In genomic region chr10:9012829-9013548, GRCm38 (mm10) we compare ENCODE assay signal across 9 mouse cellular contexts.
DNase-seq lines count a peak whose midpoint lies in the region; ATAC-seq and TF ChIP-seq lines count a peak whose summit lies in the region.
"Had no signal": no experiment of that assay in that cellular context is flagged by ENCODE, and none has a peak within 500 bp of the region (broad histone marks: within the 10 kb centered on the region; RNA-seq: fewer than 3 reads in every experiment).

No protein-coding gene starts in this region.

- H3K9ac ChIP-seq in forebrain, embryonic 16.5 days (replicated peaks; ENCODE audit: low read depth, low read length): no peak overlapping the region
- H3K9ac ChIP-seq in hindbrain, embryonic 16.5 days (ENCODE audit: low read depth, low read length): no peak overlapping the region
- H3K9ac ChIP-seq: heart, embryonic 13.5 days had no signal

- peaks cover 7% of the 10 kb centered on the region for H3K27me3 ChIP-seq in forebrain, embryonic 16.5 days (replicated peaks; ENCODE audit: control insufficient read depth, insufficient read depth, low read length)
- H3K27me3 ChIP-seq in hindbrain, embryonic 16.5 days (replicated peaks; ENCODE audit: control insufficient read depth, insufficient read depth, low read length): no peaks in the 10 kb centered on the region
- H3K27me3 ChIP-seq in midbrain, embryonic 10.5 days (ENCODE audit: low read depth, poor library complexity, severe bottlenecking): no peaks in the 10 kb centered on the region
- H3K27me3 ChIP-seq: heart, embryonic 13.5 days had no signal

- H3K27ac ChIP-seq in forebrain, embryonic 16.5 days (ENCODE audit: low read length): no peak overlapping the region
- H3K27ac ChIP-seq in hindbrain, embryonic 16.5 days (ENCODE audit: low read depth, low read length): no peak overlapping the region
- H3K27ac ChIP-seq in left cerebral cortex, adult 2 months: no peak overlapping the region
- no peak overlapping the region for H3K27ac ChIP-seq in midbrain, embryonic 10.5 days (replicated peaks)
- H3K27ac ChIP-seq: heart, embryonic 13.5 days had no signal

- H3K4me1 ChIP-seq in forebrain, embryonic 16.5 days (replicated peaks; ENCODE audit: control insufficient read depth, insufficient read depth, low read length): peaks cover 5% of the 10 kb centered on the region
- H3K4me1 ChIP-seq in hindbrain, embryonic 16.5 days (ENCODE audit: control insufficient read depth, insufficient read depth, low read depth, low read length): no peaks in the 10 kb centered on the region
- H3K4me1 ChIP-seq in midbrain, embryonic 10.5 days: no peaks in the 10 kb centered on the region; the same call in 1 of the 2 replicates

- intact Hi-C loops in left cerebral cortex, adult 2 months (cut with DNase I): loop anchor here (2.0 kb wide), 2 partner anchors 664 to 742 kb away; no protein-coding TSS in a partner anchor

- peak; percentile 75 for DNase-seq in ZHBTc4 (ENCODE audit: low read depth, low spot score)
- peak; percentile 16 for DNase-seq in cerebellum, adult 11-12 months
- peak; percentile 59 to 78 for DNase-seq in left cerebral cortex, adult 2 months (ENCODE audit: extremely low spot score in 1 of 2, low spot score in 2 of 2)
- DNase-seq in midbrain, embryonic 10.5 days (ENCODE audit: low spot score): peak; percentile 70
- DNase-seq in right cerebral cortex, postnatal 36 days (ENCODE audit: low spot score in 2 of 2): peak; percentile 20 to 46

- 39% methylated on average over 5 of the region's 5 CpGs for WGBS in forebrain, embryonic 16.5 days
- 36% methylated on average over 5 of the region's 5 CpGs for whole genome bisulfite sequencing in hindbrain, embryonic 16.5 days
- WGBS in midbrain, embryonic 10.5 days: 42% methylated on average over 5 of the region's 5 CpGs

- H3K36me3 ChIP-seq in forebrain, embryonic 16.5 days (ENCODE audit: control insufficient read depth, insufficient read depth): no peaks in the 10 kb centered on the region
- no peaks in the 10 kb centered on the region for H3K36me3 ChIP-seq in hindbrain, embryonic 16.5 days (ENCODE audit: control insufficient read depth, insufficient read depth, low read length)
- no peaks in the 10 kb centered on the region for H3K36me3 ChIP-seq in midbrain, embryonic 10.5 days
- H3K36me3 ChIP-seq: heart, embryonic 13.5 days had no signal

- no peak overlapping the region for H3K4me3 ChIP-seq in forebrain, embryonic 16.5 days (replicated peaks; ENCODE audit: low read length)
- H3K4me3 ChIP-seq in hindbrain, embryonic 16.5 days (ENCODE audit: low read length): no peak overlapping the region
- H3K4me3 ChIP-seq in left cerebral cortex, adult 2 months: no peak overlapping the region
- H3K4me3 ChIP-seq in midbrain, embryonic 10.5 days: no peak overlapping the region
- H3K4me3 ChIP-seq: heart, embryonic 13.5 days had no signal

- no peak overlapping the region for H3K4me2 ChIP-seq in forebrain, embryonic 16.5 days (ENCODE audit: low read length)
- H3K4me2 ChIP-seq in hindbrain, embryonic 16.5 days (ENCODE audit: low read length): no peak overlapping the region
- H3K4me2 ChIP-seq: heart, embryonic 13.5 days had no signal

- H3K9me3 ChIP-seq in forebrain, embryonic 16.5 days (ENCODE audit: control insufficient read depth, low read length): no peaks in the 10 kb centered on the region
- H3K9me3 ChIP-seq in hindbrain, embryonic 16.5 days (ENCODE audit: control insufficient read depth, low read length): no peaks in the 10 kb centered on the region
- H3K9me3 ChIP-seq in midbrain, embryonic 10.5 days (replicated peaks): no peaks in the 10 kb centered on the region
- H3K9me3 ChIP-seq: heart, embryonic 13.5 days had no signal

- ATAC-seq in forebrain, embryonic 16.5 days: 0 out of 2 replicates have a peak, but pooled peaks have one; percentile 13
- peak; percentile 57 for ATAC-seq in hindbrain, embryonic 16.5 days
- no peak for ATAC-seq in erythroid progenitor cell, adult 5-6 weeks (replicated peaks; ENCODE audit: low FRiP score, poor library complexity, severe bottlenecking)

- peak; percentile 95 for TF ChIP-seq CTCF in left cerebral cortex, adult 2 months (IDR thresholded peaks at IDR 0.05)

Comparison
In these comparisons a context has a peak if more than half of its experiments do, and no peak if none do; other contexts are left out.
1. DNase-seq: peak in every context shown above with its lines; median percentile 75 in ZHBTc4; 70 in midbrain, embryonic 10.5 days; 68 in left cerebral cortex, adult 2 months; 33 in right cerebral cortex, postnatal 36 days; 16 in cerebellum, adult 11-12 months.